Comparison of ENCODE assay signal across 10 mouse cellular contexts in the genomic region with DNA sequence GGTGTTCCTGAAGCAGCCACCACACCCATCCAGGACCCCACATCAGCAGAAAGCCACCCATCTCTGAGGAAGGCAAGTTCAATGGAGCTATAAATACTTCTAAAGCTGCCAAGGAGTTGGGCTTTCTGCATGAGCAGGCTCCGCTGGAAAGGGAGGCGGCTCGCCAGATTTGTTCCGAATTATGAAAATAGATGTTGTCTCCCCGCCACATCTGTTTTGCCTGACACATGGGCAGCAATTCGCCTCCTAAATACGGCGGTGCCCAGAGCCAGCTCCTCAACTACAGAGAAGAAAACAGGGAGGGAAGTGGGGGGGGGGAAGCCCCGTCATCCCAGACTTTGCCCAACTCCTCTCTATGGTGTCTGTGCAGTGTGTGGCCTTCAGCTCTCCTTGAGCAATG. TPM values are rescaled to one million over a fixed set of nuclear protein-coding genes. Genes with fewer than 3 reads are reported as not detected.
DNase-seq lines count a peak whose midpoint lies in the region; ATAC-seq lines count a peak whose summit lies in the region.
"Had no signal": no experiment of that assay in that cellular context is flagged by ENCODE, and none has a peak within 500 bp of the region (broad histone marks: within the 10 kb centered on the region; RNA-seq: fewer than 3 reads in every experiment).

No protein-coding gene starts in this region.

- ATAC-seq in kidney, embryonic 14.5 days (ENCODE audit: low FRiP score, low TSS enrichment), result no peak
- no peak for ATAC-seq in forebrain, embryonic 16.5 days
- ATAC-seq in megakaryocyte-erythroid progenitor cell, adult 5-6 weeks (replicated peaks; ENCODE audit: low FRiP score, low TSS enrichment, poor library complexity, severe bottlenecking), result no peak

- H3K27ac ChIP-seq in kidney, embryonic 14.5 days (ENCODE audit: low read depth, low read length), result no peak overlapping the region
- H3K27ac ChIP-seq in forebrain, embryonic 16.5 days (ENCODE audit: low read length), result no peak overlapping the region

- no peaks in the 10 kb centered on the region for H3K36me3 ChIP-seq in kidney, embryonic 14.5 days (ENCODE audit: control insufficient read depth, insufficient read depth, low read length)
- no peaks in the 10 kb centered on the region for H3K36me3 ChIP-seq in forebrain, embryonic 16.5 days (ENCODE audit: control insufficient read depth, insufficient read depth)

- no peaks in the 10 kb centered on the region for H3K27me3 ChIP-seq in kidney, embryonic 14.5 days (ENCODE audit: control insufficient read depth, insufficient read depth, low read length)
- H3K27me3 ChIP-seq in forebrain, embryonic 16.5 days (replicated peaks; ENCODE audit: control insufficient read depth, insufficient read depth, low read length), result no peaks in the 10 kb centered on the region

- no peak overlapping the region for H3K4me3 ChIP-seq in kidney, embryonic 14.5 days (ENCODE audit: low read length)
- no peak overlapping the region for H3K4me3 ChIP-seq in forebrain, embryonic 16.5 days (replicated peaks; ENCODE audit: low read length)
- H3K4me3 ChIP-seq: megakaryocyte, embryonic 14.5 days had no signal

- no peak overlapping the region for H3K9ac ChIP-seq in kidney, embryonic 14.5 days (ENCODE audit: low read depth, low read length)
- no peak overlapping the region for H3K9ac ChIP-seq in forebrain, embryonic 16.5 days (replicated peaks; ENCODE audit: low read depth, low read length)

- no peaks in the 10 kb centered on the region for H3K9me3 ChIP-seq in kidney, embryonic 14.5 days (ENCODE audit: control insufficient read depth, low read length)
- no peaks in the 10 kb centered on the region for H3K9me3 ChIP-seq in forebrain, embryonic 16.5 days (ENCODE audit: control insufficient read depth, low read length)
- H3K9me3 ChIP-seq: megakaryocyte, embryonic 14.5 days had no signal

- H3K4me2 ChIP-seq in kidney, embryonic 14.5 days (replicated peaks; ENCODE audit: low read depth, low read length), result no peak overlapping the region
- H3K4me2 ChIP-seq in forebrain, embryonic 16.5 days (ENCODE audit: low read length), result no peak overlapping the region

- DNase-seq in frontal cortex, adult 2 months (ENCODE audit: extremely low spot score in 1 of 2, low spot score in 1 of 2), result peak; percentile 46 to 78
- no peak for DNase-seq in frontal cortex, postnatal 10 days (ENCODE audit: low spot score in 2 of 2)
- peak; percentile 52 for DNase-seq in kidney, adult 9 months
- DNase-seq in frontal cortex, postnatal 36 days (ENCODE audit: low spot score in 2 of 2), result peak; percentile 61 to 81
- peak; percentile 42 to 64 for DNase-seq in right cerebral cortex, adult 2 months (ENCODE audit: low spot score in 2 of 2)
- DNase-seq: B cell, adult 2 months had no signal

- H3K4me1 ChIP-seq in kidney, embryonic 14.5 days (ENCODE audit: control insufficient read depth, insufficient read depth, low read length), result peaks cover 90% of the 10 kb centered on the region
- peaks cover 85% of the 10 kb centered on the region for H3K4me1 ChIP-seq in forebrain, embryonic 16.5 days (replicated peaks; ENCODE audit: control insufficient read depth, insufficient read depth, low read length)

- 50% methylated on average over 9 of the region's 9 CpGs for WGBS in kidney, embryonic 14.5 days
- 30% methylated on average over 9 of the region's 9 CpGs for WGBS in forebrain, embryonic 16.5 days

RNA-seq across cellular contexts. Expression of gene Pmepa1, which starts 24.7 kb away (rescaled TPM):
- polyA plus RNA-seq in frontal cortex, adult 2 months (2012; rRNA removed), result 40.4 and 57.2 TPM in 2 replicates
- polyA plus RNA-seq in kidney, embryonic 14.5 days (2014; fragmentation: Nextera tagmentation; extraction: Ambion mirVana), result 4.9 and 5.8 TPM in 2 replicates
- 7.2 and 7.3 TPM in 2 replicates for polyA plus RNA-seq in forebrain, embryonic 16.5 days (2015; fragmentation: Nextera tagmentation; extraction: Ambion mirVana)
- total RNA-seq in megakaryocyte-erythroid progenitor cell, adult 5-6 weeks (2014; fragmentation: Nextera tagmentation), result not detected in 2 replicates
- total RNA-seq in megakaryocyte-erythroid progenitor cell, adult 5-6 weeks (2017), result 0.52 TPM in 1 of 2 replicates, not detected in the other

RNA-seq across cellular contexts. Expression of gene Zbp1, which starts 33.0 kb away (rescaled TPM):
- polyA plus RNA-seq in frontal cortex, adult 2 months (2012; rRNA removed), result 0.40 and 1.1 TPM in 2 replicates
- 0.26 TPM in 1 of 2 replicates, not detected in the other for polyA plus RNA-seq in kidney, embryonic 14.5 days (2014; fragmentation: Nextera tagmentation; extraction: Ambion mirVana)
- polyA plus RNA-seq in forebrain, embryonic 16.5 days (2015; fragmentation: Nextera tagmentation; extraction: Ambion mirVana), result not detected in 2 replicates
- 1.3 and 2.5 TPM in 2 replicates for total RNA-seq in megakaryocyte-erythroid progenitor cell, adult 5-6 weeks (2014; fragmentation: Nextera tagmentation)
- 4.8 TPM in 1 of 2 replicates, not detected in the other for total RNA-seq in megakaryocyte-erythroid progenitor cell, adult 5-6 weeks (2017)

Comparison
In these comparisons a context has a peak if more than half of its experiments do, and no peak if none do; other contexts are left out.
1. DNase-seq: peak in frontal cortex, adult 2 months (2 of 2), kidney, adult 9 months (single experiment), frontal cortex, postnatal 36 days (2 of 2) and right cerebral cortex, adult 2 months (2 of 2); none in frontal cortex, postnatal 10 days (0 of 2).